Comparison of ENCODE assay signal across 8 mouse cellular contexts in the genomic region with DNA sequence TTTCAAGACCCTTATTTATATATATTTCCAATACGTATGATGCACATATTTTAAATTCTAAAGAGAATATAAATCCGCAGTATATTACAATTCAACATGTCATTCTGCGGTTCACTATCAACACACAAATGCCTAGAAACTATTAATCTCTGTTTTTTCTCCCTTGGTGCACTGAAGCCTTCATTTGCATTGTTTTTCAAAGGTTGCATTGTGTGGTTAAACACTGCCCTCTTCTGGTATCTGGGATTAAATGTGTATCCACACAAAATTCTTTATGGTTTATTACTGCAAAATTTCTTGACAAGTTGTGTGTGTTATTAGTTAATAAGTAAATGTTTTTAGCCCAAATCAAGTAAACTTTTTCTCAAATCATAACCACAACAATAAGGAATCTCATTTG. TPM values are rescaled to one million over a fixed set of nuclear protein-coding genes. Genes with fewer than 3 reads are reported as not detected.
DNase-seq lines count a peak whose midpoint lies in the region; ATAC-seq and TF ChIP-seq lines count a peak whose summit lies in the region.

No protein-coding gene starts in this region.

- no peak overlapping the region for H3K9ac ChIP-seq in forebrain, embryonic 14.5 days (ENCODE audit: low read length)
- no peak overlapping the region for H3K9ac ChIP-seq in forebrain, embryonic 12.5 days
- no peak overlapping the region for H3K9ac ChIP-seq in liver, adult 2 months (ENCODE audit: low read depth, low read length)
- H3K9ac ChIP-seq in liver, embryonic 11.5 days (ENCODE audit: low read depth, low read length): no peak overlapping the region

- no peak for ATAC-seq in forebrain, embryonic 14.5 days
- no peak for ATAC-seq in forebrain, embryonic 12.5 days (ENCODE audit: low FRiP score)
- ATAC-seq in liver, embryonic 11.5 days (replicated peaks; ENCODE audit: low FRiP score): no peak

- H3K27ac ChIP-seq in forebrain, embryonic 14.5 days (ENCODE audit: low read depth, low read length): no peak overlapping the region
- no peak overlapping the region for H3K27ac ChIP-seq in forebrain, embryonic 12.5 days
- no peak overlapping the region for H3K27ac ChIP-seq in liver, adult 2 months (replicated peaks; ENCODE audit: insufficient read depth, low read depth, low read length)
- no peak overlapping the region for H3K27ac ChIP-seq in liver, embryonic 11.5 days (ENCODE audit: low read depth, low read length)

- peak; percentile 85 for DNase-seq in forebrain, embryonic 14.5 days (ENCODE audit: low spot score)
- DNase-seq in liver, adult 2 months (ENCODE audit: extremely low read depth, low read depth, low spot score): peak; percentile 41
- DNase-seq in liver, embryonic 11.5 days (ENCODE audit: low spot score): no peak
- DNase-seq in Muller cell, postnatal 12 days (ENCODE audit: inconsistent ontology term): peak; percentile 47
- DNase-seq in left cerebral cortex, postnatal 25 days (ENCODE audit: low spot score in 2 of 2): peak; percentile 16 to 64
- DNase-seq in spleen, adult 18-20 months: no peak
- no peak for DNase-seq in testis, postnatal 10 days (ENCODE audit: low spot score)

- H3K9me3 ChIP-seq in forebrain, embryonic 14.5 days (replicated peaks; ENCODE audit: control insufficient read depth, low read length): no peaks in the 10 kb centered on the region
- no peaks in the 10 kb centered on the region for H3K9me3 ChIP-seq in forebrain, embryonic 12.5 days
- H3K9me3 ChIP-seq in liver, embryonic 11.5 days (ENCODE audit: control insufficient read depth, low read length): no peaks in the 10 kb centered on the region

- H3K4me3 ChIP-seq in forebrain, embryonic 14.5 days (ENCODE audit: low read depth, low read length): no peak overlapping the region
- no peak overlapping the region for H3K4me3 ChIP-seq in forebrain, embryonic 12.5 days (replicated peaks)
- H3K4me3 ChIP-seq in liver, adult 2 months (ENCODE audit: insufficient read depth, low read depth, low read length): no peak overlapping the region
- no peak overlapping the region for H3K4me3 ChIP-seq in liver, embryonic 11.5 days (ENCODE audit: low read depth, low read length)

- peaks cover 11% of the 10 kb centered on the region for H3K4me1 ChIP-seq in forebrain, embryonic 14.5 days (ENCODE audit: control insufficient read depth, insufficient read depth, low read length)
- H3K4me1 ChIP-seq in forebrain, embryonic 12.5 days: peaks cover 21% of the 10 kb centered on the region
- H3K4me1 ChIP-seq in liver, adult 2 months (ENCODE audit: control insufficient read depth, insufficient read depth, low read length): peaks cover 3% of the 10 kb centered on the region; the same call in 1 of the 2 replicates
- peaks cover 5% of the 10 kb centered on the region; the same call in 1 of the 2 replicates for H3K4me1 ChIP-seq in liver, embryonic 11.5 days (replicated peaks; ENCODE audit: control insufficient read depth, insufficient read depth, low read length)

- H3K4me2 ChIP-seq in forebrain, embryonic 14.5 days (ENCODE audit: low read length): no peak overlapping the region
- H3K4me2 ChIP-seq in forebrain, embryonic 12.5 days: no peak overlapping the region
- H3K4me2 ChIP-seq in liver, embryonic 11.5 days: no peak overlapping the region

- WGBS in forebrain, embryonic 14.5 days: 39% methylated on average over 3 of the region's 3 CpGs
- 38% methylated on average over 3 of the region's 3 CpGs for WGBS in forebrain, embryonic 12.5 days
- 52% methylated on average over 3 of the region's 3 CpGs for WGBS in liver, adult 2 months
- WGBS in liver, embryonic 11.5 days: 37% methylated on average over 3 of the region's 3 CpGs

- H3K27me3 ChIP-seq in forebrain, embryonic 14.5 days (replicated peaks; ENCODE audit: control insufficient read depth, insufficient read depth, low read length): no peaks in the 10 kb centered on the region
- H3K27me3 ChIP-seq in forebrain, embryonic 12.5 days: no peaks in the 10 kb centered on the region
- no peaks in the 10 kb centered on the region for H3K27me3 ChIP-seq in liver, adult 2 months (ENCODE audit: control insufficient read depth, insufficient read depth, low read length)
- H3K27me3 ChIP-seq in liver, embryonic 11.5 days (replicated peaks; ENCODE audit: control insufficient read depth, insufficient read depth, low read length): no peaks in the 10 kb centered on the region

- intact Hi-C loops in left cerebral cortex, postnatal 25 days (cut with DNase I): loop anchor here (2.0 to 5.0 kb wide), 3 partner anchors 882 to 1406 kb away; no protein-coding TSS in a partner anchor

- TF ChIP-seq CTCF in liver, adult 2 months (IDR thresholded peaks at IDR 0.05; ENCODE audit: low read depth, low read length): peak; percentile 52

- H3K36me3 ChIP-seq in forebrain, embryonic 14.5 days (ENCODE audit: control insufficient read depth, insufficient read depth, low read length): no peaks in the 10 kb centered on the region
- no peaks in the 10 kb centered on the region for H3K36me3 ChIP-seq in forebrain, embryonic 12.5 days (replicated peaks)
- H3K36me3 ChIP-seq in liver, adult 2 months (ENCODE audit: control insufficient read depth, insufficient read depth, low read length): no peaks in the 10 kb centered on the region
- peaks cover 2% of the 10 kb centered on the region; the same call in 1 of the 2 replicates for H3K36me3 ChIP-seq in liver, embryonic 11.5 days (ENCODE audit: control insufficient read depth, insufficient read depth, low read length)

- no peak for TF ChIP-seq POLR2A in liver, adult 2 months (IDR thresholded peaks at IDR 0.05; ENCODE audit: extremely low read depth, insufficient read depth, low read length)

- no peaks in the 10 kb centered on the region for H3K79me2 ChIP-seq in liver, adult 2 months (ENCODE audit: control insufficient read depth, insufficient read depth, low read length)

RNA-seq across cellular contexts. Expression of a gene that starts 1.9 kb away (rescaled TPM):
- 44.2 and 55.0 TPM in 2 replicates for polyA plus RNA-seq in forebrain, embryonic 14.5 days (2014; fragmentation: Nextera tagmentation; extraction: Ambion mirVana)
- polyA plus RNA-seq in forebrain, embryonic 12.5 days (2016; fragmentation: Nextera tagmentation; extraction: Ambion mirVana): 108 and 114 TPM in 2 replicates
- total RNA-seq in liver, adult 2 months (2014; rRNA removed): 2.1 and 4.6 TPM in 2 replicates
- polyA plus RNA-seq in liver, adult 2 months (2012; rRNA removed): 0.57 and 0.65 TPM in 2 replicates
- polyA plus RNA-seq in liver, embryonic 11.5 days (2014; fragmentation: Nextera tagmentation; extraction: Ambion mirVana): 131 and 137 TPM in 2 replicates
- 1 to 10 TPM; 8.5 to 8.9 TPM for total RNA-seq in left cerebral cortex, postnatal 25 days (2021)

RNA-seq across cellular contexts. Expression of a gene that starts 26.7 kb away (rescaled TPM):
- 0.08 and 0.14 TPM in 2 replicates for polyA plus RNA-seq in forebrain, embryonic 14.5 days (2014; fragmentation: Nextera tagmentation; extraction: Ambion mirVana)
- polyA plus RNA-seq in forebrain, embryonic 12.5 days (2016; fragmentation: Nextera tagmentation; extraction: Ambion mirVana): 0.11 and 0.23 TPM in 2 replicates
- total RNA-seq in liver, adult 2 months (2014; rRNA removed): not detected in 2 replicates
- not detected in 2 replicates for polyA plus RNA-seq in liver, adult 2 months (2012; rRNA removed)
- polyA plus RNA-seq in liver, embryonic 11.5 days (2014; fragmentation: Nextera tagmentation; extraction: Ambion mirVana): 0.09 TPM in 1 of 2 replicates, not detected in the other
- total RNA-seq in left cerebral cortex, postnatal 25 days (2021): not detected

Comparison
In these comparisons a context has a peak if more than half of its experiments do, and no peak if none do; other contexts are left out.
1. DNase-seq: peak in forebrain, embryonic 14.5 days (single experiment), liver, adult 2 months (single experiment), Muller cell, postnatal 12 days (single experiment) and left cerebral cortex, postnatal 25 days (2 of 2); none in liver, embryonic 11.5 days (single experiment), spleen, adult 18-20 months (0 of 2) and testis, postnatal 10 days (single experiment).
2. RNA of a gene that starts 1.9 kb away (polyA plus RNA-seq): 131 to 137 TPM in liver, embryonic 11.5 days, 108 to 114 TPM in forebrain, embryonic 12.5 days and 44.2 to 55.0 TPM in forebrain, embryonic 14.5 days; 0.57 to 0.65 TPM in liver, adult 2 months; every median in the first group is over 10 times any median in the second.